ENCODE assay signal across 8 mouse cellular contexts in the genomic region with DNA sequence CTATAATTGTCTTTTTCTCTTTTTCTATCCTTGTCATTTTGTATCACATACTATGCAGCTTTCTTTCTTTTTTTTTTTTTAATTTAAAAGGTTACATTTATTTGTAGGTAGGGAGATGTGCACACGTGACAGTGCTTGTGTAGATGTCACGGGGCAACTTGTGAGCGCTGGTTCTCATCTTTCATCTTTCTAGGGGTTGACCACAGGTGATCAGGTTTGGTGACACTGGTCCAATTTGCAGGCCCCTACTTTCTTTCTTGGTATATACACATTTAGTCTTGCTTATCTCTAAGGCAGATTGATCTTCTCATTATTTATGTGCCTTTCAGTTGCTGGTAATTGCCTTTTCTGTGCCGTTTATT. TPM values are rescaled to one million over a fixed set of nuclear protein-coding genes. Genes with fewer than 3 reads are reported as not detected.
DNase-seq lines count a peak whose midpoint lies in the region; ATAC-seq lines count a peak whose summit lies in the region.

No protein-coding gene starts in this region.

- ATAC-seq in kidney, embryonic 14.5 days (ENCODE audit: low FRiP score, low TSS enrichment) = no peak
- ATAC-seq in embryonic facial prominence, embryonic 13.5 days (ENCODE audit: insufficient number of reproducible peaks, insufficient read depth, low FRiP score, low TSS enrichment, low read depth) = no peak
- no peak for ATAC-seq in intestine, embryonic 14.5 days (replicated peaks; ENCODE audit: low FRiP score, low TSS enrichment, low read depth)
- no peak for ATAC-seq in midbrain, embryonic 16.5 days

- 92% methylated on average over 4 of the region's 4 CpGs for WGBS in kidney, embryonic 14.5 days
- WGBS in embryonic facial prominence, embryonic 13.5 days = 92% methylated on average over 4 of the region's 4 CpGs
- WGBS in intestine, embryonic 14.5 days = 91% methylated on average over 4 of the region's 4 CpGs
- 95% methylated on average over 4 of the region's 4 CpGs for WGBS in midbrain, embryonic 16.5 days

- DNase-seq in kidney, postnatal 14 days = no peak
- DNase-seq in intestine, embryonic 14.5 days (ENCODE audit: low spot score) = no peak
- no peak for DNase-seq in right cerebral cortex, postnatal 14 days
- no peak for DNase-seq in cerebellum, adult 11 months
- no peak for DNase-seq in spleen, postnatal 36 days (ENCODE audit: low spot score in 2 of 2)

- no peaks in the 10 kb centered on the region for H3K9me3 ChIP-seq in kidney, embryonic 14.5 days (ENCODE audit: control insufficient read depth, low read length)
- H3K9me3 ChIP-seq in embryonic facial prominence, embryonic 13.5 days = no peaks in the 10 kb centered on the region
- H3K9me3 ChIP-seq in intestine, embryonic 14.5 days (ENCODE audit: control insufficient read depth, low read length) = no peaks in the 10 kb centered on the region
- no peaks in the 10 kb centered on the region for H3K9me3 ChIP-seq in midbrain, embryonic 16.5 days (replicated peaks; ENCODE audit: control insufficient read depth, low read length, poor library complexity, severe bottlenecking)

- peak overlapping the region; percentile 88 for H3K4me2 ChIP-seq in kidney, embryonic 14.5 days (replicated peaks; ENCODE audit: low read depth, low read length)
- H3K4me2 ChIP-seq in embryonic facial prominence, embryonic 13.5 days = peak overlapping the region; percentile 76
- peak overlapping the region; percentile 62 for H3K4me2 ChIP-seq in intestine, embryonic 14.5 days (ENCODE audit: low read length)
- H3K4me2 ChIP-seq in midbrain, embryonic 16.5 days (ENCODE audit: low read length) = peak overlapping the region; percentile 74

- no peaks in the 10 kb centered on the region for H3K27me3 ChIP-seq in kidney, embryonic 14.5 days (ENCODE audit: control insufficient read depth, insufficient read depth, low read length)
- H3K27me3 ChIP-seq in embryonic facial prominence, embryonic 13.5 days = no peaks in the 10 kb centered on the region
- H3K27me3 ChIP-seq in intestine, embryonic 14.5 days (replicated peaks; ENCODE audit: control insufficient read depth, insufficient read depth, low read length) = no peaks in the 10 kb centered on the region
- H3K27me3 ChIP-seq in midbrain, embryonic 16.5 days (ENCODE audit: control insufficient read depth, insufficient read depth, low read depth, low read length) = no peaks in the 10 kb centered on the region

- H3K4me1 ChIP-seq in kidney, embryonic 14.5 days (ENCODE audit: control insufficient read depth, insufficient read depth, low read length) = no peaks in the 10 kb centered on the region
- peaks cover 9% of the 10 kb centered on the region; the same call in 1 of the 2 replicates for H3K4me1 ChIP-seq in embryonic facial prominence, embryonic 13.5 days
- peaks cover 6% of the 10 kb centered on the region; the same call in 1 of the 2 replicates for H3K4me1 ChIP-seq in intestine, embryonic 14.5 days (replicated peaks; ENCODE audit: control insufficient read depth, insufficient read depth, low read length)
- H3K4me1 ChIP-seq in midbrain, embryonic 16.5 days (ENCODE audit: control insufficient read depth, insufficient read depth, low read length) = peaks cover 14% of the 10 kb centered on the region

- H3K4me3 ChIP-seq in kidney, embryonic 14.5 days (ENCODE audit: low read length) = peak overlapping the region; percentile 90
- peak overlapping the region; percentile 70 for H3K4me3 ChIP-seq in embryonic facial prominence, embryonic 13.5 days
- peak overlapping the region; percentile 89; the same call in 1 of the 2 replicates for H3K4me3 ChIP-seq in intestine, embryonic 14.5 days (ENCODE audit: low read depth, low read length)
- H3K4me3 ChIP-seq in midbrain, embryonic 16.5 days (ENCODE audit: low read depth, low read length) = peak overlapping the region; percentile 78

- H3K27ac ChIP-seq in kidney, embryonic 14.5 days (ENCODE audit: low read depth, low read length) = 0 out of 2 replicates have a peak overlapping the region, but pooled peaks have one; percentile 89
- peak overlapping the region; percentile 87; the same call in 1 of the 2 replicates for H3K27ac ChIP-seq in embryonic facial prominence, embryonic 13.5 days
- H3K27ac ChIP-seq in intestine, embryonic 14.5 days (ENCODE audit: low read depth) = no peak overlapping the region
- H3K27ac ChIP-seq in midbrain, embryonic 16.5 days (ENCODE audit: low read length) = 0 out of 2 replicates have a peak overlapping the region, but pooled peaks have one; percentile 93

- H3K36me3 ChIP-seq in kidney, embryonic 14.5 days (ENCODE audit: control insufficient read depth, insufficient read depth, low read length) = peaks cover 11% of the 10 kb centered on the region
- H3K36me3 ChIP-seq in embryonic facial prominence, embryonic 13.5 days = peaks cover 12% of the 10 kb centered on the region
- peaks cover 12% of the 10 kb centered on the region for H3K36me3 ChIP-seq in intestine, embryonic 14.5 days (ENCODE audit: control insufficient read depth, insufficient read depth, low read length)
- peaks cover 10% of the 10 kb centered on the region for H3K36me3 ChIP-seq in midbrain, embryonic 16.5 days (ENCODE audit: control insufficient read depth, insufficient read depth, low read length)

- no peak overlapping the region for H3K9ac ChIP-seq in kidney, embryonic 14.5 days (ENCODE audit: low read depth, low read length)
- H3K9ac ChIP-seq in embryonic facial prominence, embryonic 13.5 days = no peak overlapping the region
- H3K9ac ChIP-seq in intestine, embryonic 14.5 days (ENCODE audit: low read length) = no peak overlapping the region
- no peak overlapping the region for H3K9ac ChIP-seq in midbrain, embryonic 16.5 days (ENCODE audit: low read depth, low read length)

RNA-seq across cellular contexts. Expression of gene Ogdh, which starts 1.5 kb away (rescaled TPM):
- 46.8 and 108 TPM in 2 replicates for polyA plus RNA-seq in kidney, embryonic 14.5 days (2014; fragmentation: Nextera tagmentation; extraction: Ambion mirVana)
- polyA plus RNA-seq in embryonic facial prominence, embryonic 13.5 days (2015; fragmentation: Nextera tagmentation; extraction: Ambion mirVana) = 85.2 and 89.2 TPM in 2 replicates
- 112 TPM in 2 replicates for polyA plus RNA-seq in intestine, embryonic 14.5 days (2014; fragmentation: Nextera tagmentation; extraction: Ambion mirVana)
- polyA plus RNA-seq in midbrain, embryonic 16.5 days (2015; fragmentation: Nextera tagmentation; extraction: Ambion mirVana) = 125 and 127 TPM in 2 replicates

RNA-seq across cellular contexts. Expression of gene Tmed4, which starts 18.3 kb away (rescaled TPM):
- 119 and 132 TPM in 2 replicates for polyA plus RNA-seq in kidney, embryonic 14.5 days (2014; fragmentation: Nextera tagmentation; extraction: Ambion mirVana)
- 97.1 and 112 TPM in 2 replicates for polyA plus RNA-seq in embryonic facial prominence, embryonic 13.5 days (2015; fragmentation: Nextera tagmentation; extraction: Ambion mirVana)
- 113 and 119 TPM in 2 replicates for polyA plus RNA-seq in intestine, embryonic 14.5 days (2014; fragmentation: Nextera tagmentation; extraction: Ambion mirVana)
- polyA plus RNA-seq in midbrain, embryonic 16.5 days (2015; fragmentation: Nextera tagmentation; extraction: Ambion mirVana) = 115 and 118 TPM in 2 replicates

RNA-seq across cellular contexts. Expression of gene Ddx56, which starts 25.4 kb away (rescaled TPM):
- polyA plus RNA-seq in kidney, embryonic 14.5 days (2014; fragmentation: Nextera tagmentation; extraction: Ambion mirVana) = 80.7 and 112 TPM in 2 replicates
- polyA plus RNA-seq in embryonic facial prominence, embryonic 13.5 days (2015; fragmentation: Nextera tagmentation; extraction: Ambion mirVana) = 88.1 and 97.2 TPM in 2 replicates
- 111 and 122 TPM in 2 replicates for polyA plus RNA-seq in intestine, embryonic 14.5 days (2014; fragmentation: Nextera tagmentation; extraction: Ambion mirVana)
- 68.9 and 70.1 TPM in 2 replicates for polyA plus RNA-seq in midbrain, embryonic 16.5 days (2015; fragmentation: Nextera tagmentation; extraction: Ambion mirVana)
